Mouse (Mus musculus) c-Kit-negative CD71-positive TER-119-positive erythroid progenitor cells, embryonic 14.5 days (primary cell): ENCODE results near the gene Elovl3.
"Not testable (repeated sequence)": the region's sequence is repeated elsewhere in the genome, so short reads cannot be mapped to it uniquely, and the experiment has no call there.

Experiments
- DNase-seq: peaks from one replicate; pipeline ENCODE4 v3.0.0-alpha.2; 2013; ENCODE audit warnings: low read depth, low spot score

The Elovl3 gene

DNA sequence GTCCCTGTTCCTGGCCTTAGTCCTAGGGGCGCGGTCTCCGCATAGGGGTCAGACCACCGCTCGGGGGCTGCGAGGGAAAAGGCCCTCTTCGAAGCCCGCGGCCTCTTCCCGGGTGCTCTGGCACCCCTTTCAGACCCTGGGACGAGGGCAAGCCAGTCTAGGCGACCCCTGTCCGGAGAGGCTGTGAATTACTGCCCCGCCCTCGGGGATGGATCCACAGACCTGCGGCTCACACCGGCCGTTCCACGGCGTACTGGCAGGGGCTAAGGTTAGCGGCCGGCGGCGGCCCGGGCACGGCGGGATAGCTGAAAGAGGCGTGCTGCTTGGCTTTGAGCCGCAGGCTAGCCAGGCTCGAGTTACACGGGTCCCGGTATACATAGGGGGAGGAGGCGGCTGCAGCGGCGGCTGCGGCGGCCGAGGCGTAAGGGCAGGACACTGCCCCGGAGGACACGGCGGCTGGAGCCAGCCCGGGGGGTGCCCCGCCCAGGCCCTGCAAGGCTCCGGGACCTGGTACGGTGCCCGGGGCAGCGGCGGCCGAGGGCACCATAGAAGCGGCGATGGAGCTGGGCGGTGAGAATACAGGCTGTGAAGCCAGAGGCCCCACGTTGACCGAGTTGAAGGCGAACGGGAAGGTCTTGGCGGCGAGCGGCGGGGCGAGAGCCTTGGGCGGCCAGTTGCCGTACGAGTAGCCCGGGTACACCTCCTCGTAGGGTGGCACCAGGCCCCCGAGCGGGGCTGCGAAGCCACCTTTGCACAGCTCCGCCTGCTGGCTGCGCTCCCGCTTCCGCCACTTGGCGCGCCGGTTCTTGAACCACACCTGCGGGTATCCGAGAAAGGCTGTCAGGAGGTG is 4.3 kb downstream of the Elovl3 start:
- DNase-seq, result no peak

DNA sequence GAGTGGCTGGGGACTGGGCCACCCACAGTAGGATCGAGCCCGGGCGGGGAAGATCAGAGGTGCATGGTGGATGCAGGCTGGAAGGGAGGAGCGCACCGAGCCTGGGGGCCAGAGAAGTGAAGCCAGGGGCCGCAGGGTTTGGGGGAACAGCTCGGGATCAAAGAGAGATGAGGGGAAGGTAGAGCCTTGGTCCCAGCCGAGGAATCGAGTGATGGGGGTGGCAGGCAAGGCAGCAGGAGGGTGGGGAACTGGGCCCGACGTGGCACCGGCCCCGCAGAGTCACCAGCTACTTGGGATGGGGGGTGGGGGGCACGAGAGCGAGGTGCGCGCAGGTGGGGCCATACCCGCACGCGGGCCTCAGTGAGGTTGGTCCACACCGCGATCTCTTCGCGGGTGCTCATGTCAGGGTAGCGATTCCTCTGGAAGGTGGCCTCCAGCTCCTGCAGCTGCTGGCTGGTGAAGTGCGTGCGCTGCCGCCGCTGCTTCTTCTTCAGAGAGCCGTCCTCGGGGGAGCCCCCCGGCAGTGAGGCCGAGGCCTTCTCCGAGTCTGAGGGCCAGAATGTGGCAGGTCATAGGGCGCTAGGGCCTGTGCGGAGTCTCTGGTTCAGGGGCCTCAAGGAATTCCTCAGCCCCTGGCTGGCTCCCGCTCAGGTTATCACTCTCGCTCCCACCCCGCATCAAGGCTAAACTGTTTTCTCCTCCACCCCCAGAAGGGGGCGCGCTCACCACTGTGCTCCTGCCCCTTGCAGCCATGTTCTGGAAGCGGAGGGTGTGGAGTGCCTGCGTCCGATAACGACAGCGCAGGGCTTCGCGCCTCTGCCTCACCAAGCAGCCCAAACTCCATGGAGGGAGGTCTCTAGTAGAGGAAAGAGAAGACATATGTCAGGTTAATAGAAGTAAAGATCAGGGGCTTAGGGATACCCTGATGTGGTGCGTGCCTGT is 5.2 kb downstream of the Elovl3 start:
- DNase-seq, result peak; percentile 54

DNA sequence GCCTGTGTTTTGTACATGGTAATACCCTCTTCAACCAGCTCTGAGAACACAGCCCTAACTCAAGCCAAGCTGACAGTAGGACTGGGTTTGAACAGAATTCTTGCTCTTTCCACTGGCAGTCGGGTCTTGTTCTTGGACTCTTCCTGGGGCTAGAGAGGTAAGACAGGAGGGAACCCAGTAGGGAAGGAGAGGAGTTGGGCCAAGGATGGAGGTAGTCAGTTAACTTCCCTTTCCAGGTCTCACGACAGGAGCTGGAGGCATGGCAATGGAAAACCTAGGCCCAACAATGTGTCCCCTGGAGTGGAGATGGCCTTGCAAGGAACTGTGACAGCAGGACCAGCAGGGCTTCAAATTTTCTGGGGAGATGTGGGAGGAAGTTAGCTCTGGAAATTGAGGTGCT is 8.6 kb downstream of the Elovl3 start:
- no peak for DNase-seq

DNA sequence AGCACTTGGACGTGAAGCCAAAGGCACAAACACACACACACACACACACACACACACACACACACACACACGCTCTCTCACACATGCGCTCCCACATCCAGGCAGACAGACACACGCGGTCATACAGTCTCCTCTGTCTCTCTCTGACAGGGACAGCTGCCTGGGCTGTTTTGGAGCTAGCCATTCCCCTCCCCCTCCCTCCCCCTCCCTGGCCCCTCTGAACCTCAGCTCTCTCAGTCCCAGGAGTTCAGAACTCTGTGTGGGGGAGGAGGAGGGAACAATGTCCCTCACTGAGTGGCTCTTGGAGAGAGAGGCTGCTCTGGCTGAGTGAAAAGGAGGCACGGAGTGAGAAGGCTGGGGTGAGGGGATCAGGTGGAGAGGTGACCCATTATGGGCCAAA is 9.4 kb downstream of the Elovl3 start:
- DNase-seq, result no peak

DNA sequence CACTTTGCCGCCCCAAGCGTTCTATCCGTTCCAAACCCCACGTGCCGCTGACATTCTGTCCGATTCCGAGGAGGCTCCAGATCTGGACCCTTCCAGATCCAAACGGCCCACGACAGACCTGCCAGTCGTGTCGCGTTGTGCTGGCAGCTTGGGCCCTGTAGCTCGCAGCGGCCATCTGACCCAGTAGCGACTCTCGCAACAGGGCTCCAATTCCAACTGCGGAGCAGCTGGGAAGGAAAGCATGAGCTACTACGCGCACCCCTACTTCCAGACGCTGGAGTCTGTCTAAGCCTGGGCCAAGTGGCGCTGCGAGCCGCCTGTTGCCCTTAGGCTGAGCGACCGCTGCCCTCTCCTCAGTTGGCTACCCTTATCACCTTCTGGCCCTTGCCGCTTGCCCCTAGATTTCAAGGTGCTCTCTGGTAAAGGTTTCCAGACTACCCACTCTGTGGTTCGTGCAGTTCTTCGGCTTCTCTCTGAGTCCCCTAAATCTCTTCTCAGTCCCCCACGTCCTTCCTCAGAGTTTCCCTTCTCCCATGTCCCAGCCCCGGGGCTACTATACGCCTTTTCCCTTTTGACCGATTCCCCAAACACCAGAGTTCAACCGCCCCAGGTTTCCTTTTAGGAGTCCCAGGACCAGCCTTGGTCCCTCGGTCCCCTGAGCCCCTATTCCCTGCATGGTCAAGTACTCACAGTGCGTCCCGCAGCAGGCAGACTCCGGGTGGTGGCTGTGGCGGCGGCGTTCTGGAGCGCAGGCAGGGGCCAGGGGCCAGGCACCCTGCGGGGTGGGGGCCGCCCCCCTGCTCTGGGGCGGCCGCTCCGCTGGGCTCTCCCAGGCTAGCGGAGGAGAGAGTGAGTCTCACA is 16.0 kb downstream of the Elovl3 start, which contains the start of gene Pitx3:
TSS of gene Pitx3 (minus strand) at position 816 of the 861 bp plus-strand sequence.
- no peak for DNase-seq

DNA sequence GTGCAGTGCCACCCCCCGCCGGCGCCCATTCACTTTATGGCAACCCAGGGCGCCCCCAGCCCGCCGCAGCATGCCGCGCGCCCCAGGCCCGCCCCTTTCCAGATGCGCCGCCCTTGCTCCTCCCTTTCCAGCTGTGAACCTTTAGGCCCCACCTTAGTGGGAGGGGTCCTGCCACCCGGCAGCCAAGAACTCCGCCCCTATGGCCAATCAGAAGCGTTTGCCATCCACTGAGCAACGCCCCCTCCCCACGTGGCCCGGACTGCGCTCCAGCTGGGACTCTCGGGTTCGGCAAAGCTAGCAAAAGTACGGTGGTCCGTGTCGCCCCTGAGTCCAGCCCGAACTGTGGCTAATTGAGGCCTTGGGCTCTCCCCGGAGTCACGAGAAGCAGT is 16.7 kb downstream of the Elovl3 start:
- DNase-seq, result no peak

DNA sequence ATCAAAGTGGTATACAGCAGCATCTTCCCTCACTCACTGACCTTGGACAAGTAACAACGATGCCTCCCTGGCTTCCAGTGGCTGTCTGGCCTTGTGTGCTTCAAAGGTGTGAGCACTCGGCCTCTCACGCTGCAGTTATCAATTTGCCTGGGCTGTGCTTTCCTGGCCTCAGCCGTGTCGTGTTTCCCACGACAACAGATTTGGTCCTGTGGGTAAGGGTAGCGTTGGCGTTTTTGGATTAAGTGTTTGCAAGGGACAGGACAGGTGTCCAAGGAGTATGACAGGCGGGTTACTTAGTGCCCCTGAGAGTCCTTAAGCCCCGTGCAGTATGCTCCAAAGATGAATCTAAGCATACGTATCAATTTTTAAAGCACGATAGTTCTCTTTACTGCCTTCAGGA is 17.4 kb downstream of the Elovl3 start:
- no peak for DNase-seq

DNA sequence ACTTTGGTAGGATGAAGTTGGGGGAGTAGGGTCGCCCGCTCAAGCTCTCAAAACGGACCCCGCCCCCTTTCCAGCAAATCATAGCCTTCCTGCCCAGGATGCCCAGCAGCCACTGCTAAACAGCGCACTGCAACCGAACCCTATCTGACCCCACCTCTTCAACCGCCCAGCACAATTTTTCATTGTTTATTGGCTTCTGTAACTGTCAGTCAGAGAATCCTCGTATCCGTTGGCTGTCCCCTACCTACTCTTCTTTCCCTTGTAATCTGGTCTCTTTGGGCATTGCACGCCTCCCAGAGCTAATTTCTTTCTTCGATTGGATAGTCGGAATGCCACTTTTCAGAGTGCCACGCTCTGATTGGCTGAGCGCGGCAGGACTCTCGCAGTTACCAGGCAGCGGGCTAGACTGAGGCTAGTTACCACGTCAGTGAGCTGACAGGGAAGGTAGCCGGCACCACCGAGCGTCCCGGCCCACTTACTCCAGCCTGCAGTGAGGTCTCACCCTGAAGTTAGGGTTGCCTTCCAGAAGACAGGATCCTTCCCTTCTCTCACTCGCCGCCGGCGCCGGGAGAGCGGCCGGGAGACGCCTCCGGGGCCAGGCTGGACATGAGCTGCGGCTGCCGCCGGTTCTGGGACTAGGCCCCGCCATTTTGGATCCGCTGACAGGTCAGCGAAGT is 20.6 kb downstream of the Elovl3 start, which contains the start of gene Gbf1:
TSS of gene Gbf1 (plus strand) at position 383 of the 677 bp plus-strand sequence.
- DNase-seq, result peak; percentile 94

DNA sequence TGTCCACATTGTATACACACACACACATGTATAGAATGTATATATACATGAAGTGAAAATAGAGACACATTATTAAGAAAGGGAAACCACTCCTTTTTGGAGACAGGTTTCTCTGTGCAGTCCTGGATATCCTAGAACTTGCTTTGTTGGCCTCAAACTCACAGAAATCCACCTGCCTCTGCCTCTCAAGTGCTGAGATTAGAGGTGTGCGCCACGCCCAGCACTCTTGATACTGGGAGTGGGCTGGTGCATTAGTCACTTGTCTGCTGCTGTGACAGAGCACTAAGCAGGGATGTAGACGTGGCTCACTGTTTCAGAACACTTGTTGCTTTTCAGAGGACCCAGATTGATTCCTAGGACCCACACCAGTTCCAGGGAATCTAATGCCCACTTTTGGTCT is 34.3 kb downstream of the Elovl3 start:
- no peak for DNase-seq

DNA sequence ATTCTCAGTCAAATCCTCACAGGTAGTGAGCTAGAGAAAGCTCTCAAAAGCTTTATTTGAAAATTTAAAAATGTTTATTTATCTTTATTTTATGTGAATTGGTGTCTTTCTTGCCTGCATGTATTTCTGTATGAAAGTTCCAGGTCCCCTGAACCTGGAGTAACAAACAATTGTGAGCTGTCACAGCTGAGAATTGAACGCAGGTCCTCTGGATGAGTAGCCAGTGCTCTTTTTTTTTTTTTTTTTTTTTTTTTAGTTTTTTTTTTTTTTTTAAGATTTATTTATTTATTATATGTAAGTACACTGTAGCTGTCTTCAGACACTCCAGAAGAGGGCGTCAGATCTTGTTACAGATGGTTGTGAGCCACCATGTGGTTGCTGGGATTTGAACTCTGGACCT is 35.5 kb downstream of the Elovl3 start:
- not testable (repeated sequence) for DNase-seq

DNA sequence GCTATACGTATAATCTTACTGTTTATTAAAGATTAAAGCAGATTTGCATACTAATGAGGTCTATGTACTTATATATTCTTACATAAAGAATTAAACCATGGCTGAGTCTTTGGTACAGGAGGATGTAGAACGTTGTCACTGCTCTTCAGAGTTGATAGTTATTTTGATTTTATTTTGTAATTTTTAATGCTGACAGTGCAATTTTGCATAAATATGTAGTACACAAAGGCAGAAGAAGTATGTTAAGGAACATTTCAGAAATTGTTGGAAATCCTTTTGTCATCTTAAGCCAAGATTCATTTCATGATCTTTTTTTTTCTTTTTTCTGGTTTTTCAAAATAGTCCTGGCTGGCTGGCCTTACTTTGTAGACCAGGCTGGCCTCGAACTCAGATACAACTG is 37.7 kb downstream of the Elovl3 start:
- DNase-seq, result no peak

DNA sequence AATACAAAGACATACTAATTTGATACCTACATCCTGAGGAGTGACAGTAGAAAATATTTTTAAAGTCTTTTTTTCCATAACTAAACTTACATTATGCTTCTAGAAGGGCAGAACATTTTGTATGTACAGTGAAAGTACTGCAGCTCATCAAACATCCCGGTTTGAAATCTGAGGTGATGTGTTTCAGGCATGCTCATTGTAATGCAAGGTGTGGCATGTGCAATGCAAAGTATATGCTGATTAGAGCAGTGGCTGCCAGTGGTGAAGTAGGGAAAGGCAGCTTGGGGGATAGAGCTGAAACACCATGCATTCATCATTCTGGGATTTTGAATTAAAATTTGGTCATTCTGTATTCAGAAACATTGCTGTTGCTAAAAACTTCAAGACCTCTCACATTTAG is 38.2 kb downstream of the Elovl3 start:
- no peak for DNase-seq

DNA sequence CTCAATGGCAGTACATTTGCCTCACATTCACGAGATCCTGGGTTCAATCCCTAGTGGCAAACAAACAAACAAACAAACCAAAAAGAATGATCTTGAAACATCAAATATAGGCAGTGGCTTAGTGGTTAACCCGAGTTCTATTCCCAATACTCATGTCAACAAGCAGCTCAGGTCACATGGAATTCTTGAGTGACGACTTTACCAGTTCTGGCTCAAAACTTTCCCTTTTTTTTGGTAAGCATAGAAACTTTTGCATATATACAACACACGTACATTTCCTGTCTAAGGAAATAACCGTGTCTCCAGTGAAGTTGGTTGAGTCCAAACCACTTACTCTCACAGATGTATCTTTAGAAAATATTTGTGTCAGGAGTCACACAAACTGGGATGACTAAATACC is 40.8 kb downstream of the Elovl3 start:
- DNase-seq, result no peak

DNA sequence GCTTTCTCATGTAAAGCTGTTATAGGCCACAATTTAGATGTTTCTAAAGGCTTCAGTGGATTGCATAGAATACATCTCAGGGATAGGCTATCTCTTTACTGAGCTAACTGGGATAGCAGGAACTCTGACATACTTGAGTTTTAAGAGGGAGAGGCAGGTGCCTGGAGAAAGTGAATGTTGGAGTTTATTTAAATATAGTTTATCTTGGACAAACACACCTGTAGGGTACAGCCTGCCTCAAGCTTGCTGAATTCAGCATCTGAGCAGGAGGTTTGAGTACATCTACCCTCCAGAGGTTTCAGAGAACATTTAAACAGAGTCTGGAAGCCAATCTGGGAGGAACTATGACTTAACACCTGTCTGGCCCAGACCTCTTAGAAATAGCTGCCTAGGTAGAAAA is 43.5 kb downstream of the Elovl3 start:
- DNase-seq, result no peak

DNA sequence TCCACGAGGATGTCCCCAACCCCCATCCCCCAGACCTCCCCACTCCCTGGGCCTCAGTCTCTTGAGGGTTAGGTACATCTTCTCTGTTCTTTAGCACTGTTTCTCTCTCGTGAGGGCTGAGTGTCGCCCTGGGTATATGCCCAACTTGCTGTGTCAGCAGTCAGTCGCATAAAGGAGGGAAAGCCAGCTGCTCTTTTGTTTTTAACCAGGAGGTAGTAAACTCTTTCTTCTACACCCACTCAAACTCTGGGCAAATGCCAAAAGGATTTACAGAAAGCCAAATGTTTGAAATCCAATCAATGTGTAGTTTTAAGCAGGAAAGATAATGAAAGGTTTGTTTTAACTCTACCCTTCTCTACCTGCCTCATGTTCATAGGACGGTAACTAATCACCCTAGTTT is 45.3 kb downstream of the Elovl3 start:
- DNase-seq, result no peak

DNA sequence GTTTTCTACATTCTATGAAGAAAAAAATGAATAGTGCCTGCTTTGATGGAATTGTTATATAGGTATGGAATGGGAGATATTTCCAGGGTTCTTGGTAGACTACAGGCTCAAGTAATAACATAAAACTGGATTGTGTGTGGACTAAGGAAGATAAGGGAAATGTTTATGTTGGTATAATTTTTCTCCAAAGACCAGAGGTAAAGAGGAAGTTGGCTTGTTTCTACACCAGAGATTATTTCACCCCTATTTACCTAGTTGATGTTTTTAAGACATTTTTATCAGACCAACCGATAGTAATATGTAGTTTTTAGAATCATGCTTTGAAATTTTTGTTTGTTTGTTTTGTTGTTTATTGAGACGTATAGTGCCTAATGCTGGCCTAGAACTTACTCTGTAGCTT is 48.6 kb downstream of the Elovl3 start:
- no peak for DNase-seq

DNA sequence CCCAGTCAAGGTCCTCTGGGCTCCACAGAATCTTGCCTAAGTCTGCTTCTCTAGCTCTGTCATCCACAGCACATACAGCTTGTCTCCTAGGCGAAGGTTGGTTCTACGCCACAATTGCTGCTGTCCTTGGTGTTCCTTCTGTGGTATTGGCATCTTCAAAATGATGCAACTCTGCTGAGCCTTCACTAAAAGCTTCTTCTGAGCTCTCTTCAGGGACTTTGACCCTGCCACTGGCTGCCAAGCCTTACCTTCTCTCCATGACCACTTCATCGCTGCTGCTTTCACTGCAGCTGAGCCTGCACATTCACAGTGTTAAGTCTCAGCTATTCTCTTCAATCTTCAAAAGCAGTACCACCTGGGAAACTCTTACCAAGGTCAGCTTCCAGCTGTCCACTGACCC is 50.5 kb downstream of the Elovl3 start:
- DNase-seq, result no peak
